Mouse (Mus musculus): ENCODE measurements at regions not wholly inside any gene's neighbourhood (a gene's known extent, or its start where the extent isn't known, plus 50 kb on each side); places are given as distances from the start of the nearest gene placed in this dataset.

DNA sequence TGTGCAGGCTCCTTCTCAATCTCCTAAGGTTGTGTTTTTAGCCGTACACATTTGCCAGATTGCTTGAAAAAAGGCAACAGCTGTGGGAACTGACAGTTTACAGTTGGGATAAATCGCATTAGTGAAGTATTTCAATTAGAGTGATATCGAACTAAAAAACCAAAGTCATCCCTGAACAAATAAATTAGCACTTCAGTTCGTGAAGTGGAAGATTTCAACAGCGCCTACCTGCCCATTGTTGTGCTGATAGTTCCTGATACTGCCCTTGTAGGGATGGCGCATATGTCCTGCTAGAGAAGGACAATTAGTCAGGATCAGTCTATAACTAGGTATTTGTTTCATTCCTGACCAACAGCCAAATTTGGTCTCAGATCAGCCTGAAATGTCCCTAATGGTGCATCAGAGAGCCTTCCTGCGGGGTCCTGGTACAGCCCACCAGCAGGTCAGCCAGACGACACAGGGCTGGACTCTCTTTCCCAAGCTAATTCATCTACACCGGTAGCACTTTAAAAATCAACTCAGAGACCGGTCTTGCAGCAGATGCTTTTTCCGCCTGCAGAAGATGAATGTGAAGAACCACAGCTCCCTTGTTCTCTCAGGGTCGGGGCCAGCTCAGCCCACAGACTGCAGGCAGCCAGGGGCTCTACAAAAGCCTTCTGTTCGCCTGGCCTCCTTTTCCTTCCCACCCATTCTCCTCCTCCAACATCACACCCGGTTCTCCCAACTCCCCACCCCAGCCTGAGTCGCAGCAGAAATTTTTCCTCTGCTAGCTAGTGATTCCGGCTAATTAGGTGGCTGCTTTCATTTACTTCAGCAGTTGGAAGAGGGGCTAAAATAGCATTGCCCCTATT is 146.1 kb downstream of the Psat1 start:
- no peak for DNase-seq (ENCODE audit: low read depth, low spot score)

DNA sequence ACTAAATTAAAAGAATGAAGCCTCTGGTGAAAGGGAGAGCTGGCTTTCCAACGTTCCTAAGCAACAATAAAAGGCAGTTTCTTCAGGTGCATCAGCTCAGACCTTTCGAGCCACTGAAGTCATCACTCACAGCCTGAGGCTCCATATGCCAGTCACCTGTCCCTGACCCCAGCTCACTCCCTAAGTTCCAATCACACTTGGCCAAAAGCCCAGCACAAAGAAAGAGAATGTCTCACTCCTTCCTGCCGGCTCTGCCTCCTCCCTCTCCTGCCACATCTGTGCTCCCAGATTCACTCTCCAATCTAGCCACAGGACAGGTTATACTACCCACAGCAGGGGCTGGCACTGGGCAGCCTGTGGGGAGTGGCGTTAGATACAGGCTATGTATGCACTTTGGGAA is 150.7 kb downstream of the Psat1 start:
- DNase-seq (ENCODE audit: low read depth, low spot score), result no peak

DNA sequence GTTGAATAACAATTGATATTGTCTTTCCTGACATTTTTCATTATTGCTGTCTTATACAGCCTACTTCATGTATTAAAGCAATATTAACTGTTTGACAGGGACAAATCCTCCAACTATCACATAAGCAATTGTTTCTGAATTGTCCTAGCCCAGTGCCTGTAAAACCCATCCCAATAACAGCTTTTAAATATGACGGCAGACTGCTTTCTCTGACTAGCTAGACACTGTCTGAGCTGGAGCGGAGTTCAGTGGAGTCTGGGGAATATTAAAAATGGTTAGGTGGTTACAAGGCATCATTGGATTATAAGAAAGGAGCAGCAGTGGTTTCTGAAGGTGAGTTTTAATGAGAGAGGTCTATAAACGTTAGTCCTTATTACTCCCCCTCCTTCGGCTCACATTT is 155.2 kb downstream of the Psat1 start:
- DNase-seq (ENCODE audit: low read depth, low spot score), result no peak

DNA sequence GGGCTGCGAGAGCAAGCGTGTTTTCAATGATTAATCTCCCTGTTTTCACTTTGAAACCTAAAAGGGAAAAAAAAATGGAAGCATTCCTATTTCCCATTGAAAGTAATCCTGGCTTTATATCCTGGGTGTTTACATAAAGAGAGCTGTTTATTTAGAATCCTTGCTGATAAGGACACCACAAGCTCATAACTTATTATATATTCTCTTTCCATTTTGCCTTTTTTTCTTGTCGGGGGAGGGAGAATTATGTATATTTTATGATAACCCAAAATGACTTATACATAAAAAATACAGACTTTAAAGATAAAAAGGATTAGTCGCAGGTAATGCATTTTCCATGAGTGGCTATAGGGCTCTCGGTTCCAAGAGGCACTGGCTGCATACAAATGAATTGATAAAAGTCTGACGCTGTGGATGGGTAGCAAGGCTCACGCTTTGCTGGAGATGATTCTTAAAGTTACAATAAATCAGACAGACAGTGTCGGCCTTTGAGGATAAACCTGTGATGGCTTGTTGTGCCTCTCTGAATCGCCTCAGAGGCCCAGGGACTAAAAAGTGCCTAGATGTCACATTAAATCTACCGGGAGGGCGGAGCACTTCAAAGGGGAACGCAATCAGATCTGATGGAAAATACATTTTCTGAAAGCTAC is 155.7 kb downstream of the Psat1 start:
- DNase-seq (ENCODE audit: low read depth, low spot score), result no peak

DNA sequence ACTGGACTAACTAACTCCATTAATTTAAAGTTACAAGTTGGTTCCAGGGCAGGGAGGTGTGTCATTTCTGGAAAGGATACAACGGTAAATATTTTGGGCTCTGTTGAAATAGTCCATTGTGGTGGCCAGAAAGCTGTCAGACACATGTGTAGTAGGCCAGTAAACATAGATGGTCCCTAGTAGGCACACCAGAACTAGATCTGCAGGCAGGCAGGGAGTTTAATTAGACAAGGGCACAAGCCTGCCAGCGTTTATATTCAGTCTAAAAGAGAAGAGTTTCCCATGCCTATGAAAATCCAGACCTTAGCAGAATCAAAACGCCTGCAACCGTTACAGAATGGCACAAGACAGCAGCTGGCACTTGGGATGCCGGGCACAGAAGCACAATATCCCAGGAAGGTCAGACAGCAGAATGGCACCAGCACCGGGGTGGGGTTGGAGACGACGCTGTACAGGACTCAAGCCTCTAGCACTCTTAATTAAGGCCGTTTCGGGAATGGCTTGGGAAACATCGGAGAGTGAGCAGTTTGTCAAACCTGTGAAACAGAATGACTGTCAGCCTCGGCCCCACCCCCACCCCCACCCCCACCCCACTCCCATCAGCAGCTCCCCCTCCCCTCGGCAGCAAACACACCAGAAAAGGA is 156.4 kb downstream of the Psat1 start:
- DNase-seq (ENCODE audit: low read depth, low spot score), result no peak

DNA sequence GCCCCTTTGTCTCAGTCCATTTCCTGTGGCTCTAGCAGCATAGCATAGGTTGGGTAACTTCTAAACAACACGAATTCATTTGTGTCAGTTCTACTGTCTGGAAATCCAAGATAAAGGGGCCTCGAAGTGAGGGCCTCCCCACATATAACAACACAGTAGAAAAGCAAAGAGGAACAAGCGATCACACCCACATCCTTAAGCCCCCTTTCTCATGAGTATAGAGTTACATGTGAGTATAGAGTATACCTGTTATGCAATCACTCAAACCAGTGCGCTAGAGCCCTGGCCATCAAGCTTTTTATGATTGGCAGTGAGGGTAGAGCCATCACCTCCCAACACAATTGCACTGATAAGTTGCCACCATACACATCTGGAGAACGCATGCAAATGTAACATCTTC is 157.4 kb downstream of the Psat1 start:
- no peak for DNase-seq (ENCODE audit: low read depth, low spot score)

DNA sequence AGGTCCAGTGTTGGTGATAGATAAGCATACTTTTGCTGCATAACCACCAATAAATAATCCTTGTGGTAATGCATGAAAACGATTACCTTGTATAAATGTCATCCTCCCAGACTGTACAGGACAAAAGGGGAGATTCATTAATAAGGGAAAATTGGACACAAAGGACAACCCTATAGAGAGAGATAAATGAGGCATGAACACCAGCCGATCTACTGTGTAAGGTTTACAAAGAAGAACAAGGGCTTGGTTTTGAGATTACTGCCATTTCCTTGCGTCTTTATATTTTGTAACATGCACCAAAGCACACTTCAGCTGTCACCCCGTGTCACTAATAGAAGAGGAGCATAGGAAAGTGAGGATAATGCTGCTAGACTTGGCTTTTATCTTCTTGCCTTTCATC is 162.5 kb downstream of the Psat1 start:
- no peak for DNase-seq (ENCODE audit: low read depth, low spot score)

DNA sequence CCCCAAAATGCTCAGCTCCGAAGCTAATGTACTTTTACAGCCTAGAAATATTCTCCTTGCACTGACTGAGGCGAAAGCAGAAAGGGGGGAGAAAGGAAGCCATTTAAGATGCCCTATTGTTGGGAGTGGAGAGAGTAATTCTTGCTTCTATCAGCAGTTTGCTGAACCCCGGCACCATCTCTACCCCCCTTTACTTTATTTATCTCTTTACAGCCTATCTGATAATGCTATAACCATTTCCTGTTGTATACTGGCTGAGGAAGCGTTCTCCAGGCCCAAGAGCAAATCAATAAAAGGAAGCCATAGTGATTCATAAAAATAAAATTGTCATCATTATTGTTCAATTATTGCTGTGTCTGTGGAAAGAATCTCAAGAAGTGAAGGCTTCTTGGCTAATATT is 177.5 kb downstream of the Psat1 start:
- DNase-seq (ENCODE audit: low read depth, low spot score), result no peak

DNA sequence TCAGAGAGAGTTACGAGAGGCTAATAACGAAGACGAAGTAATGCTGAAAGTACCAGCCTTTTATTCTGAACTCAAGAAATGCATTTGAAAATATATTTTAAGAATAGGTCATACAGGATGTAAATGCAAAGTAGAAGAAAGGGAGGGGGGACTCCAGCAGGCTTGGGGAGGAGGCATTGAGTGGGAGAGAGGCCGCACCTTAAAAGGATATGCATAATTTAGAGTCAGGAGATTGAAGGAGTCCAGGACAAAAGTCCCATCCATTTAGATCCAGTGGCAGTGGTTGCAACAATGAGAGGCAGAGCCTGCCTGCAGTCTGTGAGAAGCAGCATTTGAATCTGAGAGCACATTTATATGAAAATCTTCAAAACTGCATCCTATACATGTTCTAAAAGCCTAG is 186.1 kb downstream of the Psat1 start:
- no peak for DNase-seq (ENCODE audit: low read depth, low spot score)

- DNase-seq (ENCODE audit: low read depth, low spot score), result no peak
Measured at GRCm38 (mm10) chr19:15745026-15745777, 201.9 kb downstream of the Psat1 start.

DNA sequence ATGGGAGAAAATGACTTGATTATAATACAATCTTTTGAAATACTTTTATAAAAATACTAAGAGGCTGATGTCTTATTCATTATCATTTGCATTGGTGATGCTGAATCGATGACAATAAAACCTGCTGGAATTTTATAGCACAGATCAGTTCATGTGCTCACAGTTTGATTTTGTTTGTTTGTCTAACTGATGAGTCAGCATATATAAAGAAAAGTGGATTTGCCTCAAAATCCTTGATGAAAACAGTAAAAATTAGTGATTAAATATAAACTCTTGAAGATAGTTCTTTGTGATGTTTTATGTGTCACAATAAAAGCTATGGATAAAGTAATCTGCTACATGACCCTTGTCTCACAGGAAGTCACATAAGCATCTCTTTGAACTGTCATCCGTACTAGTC is 210.9 kb downstream of the Psat1 start:
- DNase-seq (ENCODE audit: low read depth, low spot score), result no peak

GRCm38 (mm10) chr19:15726785-15727406 is 220.2 kb downstream of the Psat1 start:
- DNase-seq (ENCODE audit: low read depth, low spot score), result no peak

- DNase-seq (ENCODE audit: low read depth, low spot score), result no peak
Measured at GRCm38 (mm10) chr19:15692379-15693023, 254.6 kb downstream of the Psat1 start.

DNA sequence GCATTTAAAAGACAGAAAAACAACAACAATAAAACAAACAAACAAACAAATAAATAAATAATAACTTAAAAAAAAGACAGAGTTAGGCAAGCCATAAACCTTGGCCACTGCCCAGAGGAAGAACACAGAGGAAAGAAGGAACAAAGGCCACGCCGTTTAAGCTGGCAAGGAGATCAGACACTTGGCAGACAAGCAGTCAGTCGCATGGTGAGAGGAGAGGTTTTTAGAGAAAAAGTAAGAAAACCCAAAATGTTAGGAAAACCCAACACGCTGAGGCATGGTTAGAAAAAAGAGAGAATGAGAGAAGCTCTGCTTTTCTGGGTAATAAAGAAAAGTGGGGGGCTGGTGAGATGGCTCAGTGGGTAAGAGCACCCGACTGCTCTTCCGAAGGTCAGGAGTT is 277.1 kb downstream of the Psat1 start:
- no peak for DNase-seq (ENCODE audit: low read depth, low spot score)

- no peak for DNase-seq (ENCODE audit: low read depth, low spot score)
Measured at GRCm38 (mm10) chr19:15669541-15669940, 277.6 kb downstream of the Psat1 start.

GRCm38 (mm10) chr19:15668624-15669016 is 278.5 kb downstream of the Psat1 start:
- DNase-seq (ENCODE audit: low read depth, low spot score), result no peak

DNA sequence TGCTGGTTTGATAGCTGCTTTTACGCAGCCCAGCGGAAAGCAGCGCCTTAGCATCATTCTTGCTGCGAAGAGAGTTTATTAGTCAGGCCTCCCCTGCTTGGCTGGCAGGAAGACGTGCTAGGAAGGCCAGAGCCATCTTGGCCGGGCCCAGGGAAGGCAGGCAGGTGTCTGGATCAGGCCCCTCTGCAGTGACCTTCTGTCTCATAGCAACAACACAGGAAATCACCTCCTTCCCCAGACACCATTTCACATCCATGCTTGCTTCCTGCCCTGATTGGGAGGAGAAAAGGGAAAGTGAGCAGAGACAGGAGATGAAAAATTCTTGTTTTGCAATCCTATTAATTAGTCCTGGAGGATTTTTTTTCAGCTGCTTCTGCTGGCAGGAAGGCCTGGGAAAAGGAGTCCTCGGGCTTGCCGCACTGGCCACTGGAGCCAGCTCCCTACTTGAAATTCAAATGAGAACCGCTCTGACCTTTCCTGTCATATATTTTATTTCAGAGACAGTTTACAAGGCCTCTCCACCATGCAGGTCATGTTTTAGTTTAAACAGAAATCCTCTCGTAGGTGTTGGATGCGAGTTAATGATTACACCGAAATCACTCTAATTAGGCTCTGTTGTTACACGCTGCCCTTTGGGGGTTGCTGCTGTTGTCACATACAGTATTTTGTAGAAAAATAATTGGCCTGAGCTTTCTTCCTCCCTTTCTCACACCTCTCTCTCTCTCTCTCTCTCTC is 279.1 kb downstream of the Psat1 start:
- DNase-seq (ENCODE audit: low read depth, low spot score), result no peak

- no peak for DNase-seq (ENCODE audit: low read depth, low spot score)
Measured at GRCm38 (mm10) chr19:15663659-15664255, 283.4 kb downstream of the Psat1 start.

- DNase-seq (ENCODE audit: low read depth, low spot score), result no peak
Measured at GRCm38 (mm10) chr19:15658611-15659010, 288.5 kb downstream of the Psat1 start.

- DNase-seq (ENCODE audit: low read depth, low spot score), result no peak
Measured at GRCm38 (mm10) chr19:15657846-15658245, 289.3 kb downstream of the Psat1 start.
